Mouse (Mus musculus): ENCODE measurements around the gene Cobll1.

DNA sequence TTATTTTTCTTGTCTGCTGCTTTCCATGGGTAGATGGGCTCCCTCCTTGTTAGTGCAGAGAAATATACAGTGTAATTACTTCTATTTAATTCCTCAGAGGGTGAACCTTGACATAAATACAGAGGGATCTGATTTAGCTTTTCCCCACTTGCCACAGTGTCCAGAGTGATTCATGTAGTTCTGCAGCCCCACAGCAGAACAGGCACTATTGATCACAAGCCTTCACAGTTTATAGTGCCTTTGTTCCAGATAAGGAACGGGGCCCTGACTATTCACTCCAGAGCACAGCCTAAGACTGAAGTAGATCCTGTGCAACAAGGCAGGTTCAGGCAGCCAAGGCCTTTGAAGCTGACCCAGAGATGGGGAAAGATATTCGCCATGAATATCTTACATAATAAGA is 10.4 kb upstream of the Cobll1 start:
- TF ChIP-seq CTCF (IDR thresholded peaks at IDR 0.05; ENCODE audit: low read depth, low read length): no peak
- no peak for TF ChIP-seq POLR2A (IDR thresholded peaks at IDR 0.05; ENCODE audit: extremely low read depth, insufficient read depth, low read length)

Measured in liver, adult 2 months (tissue).